Mouse (Mus musculus) adrenal gland, postnatal 25 days (tissue): ENCODE measurements at regions not wholly inside any gene's neighbourhood (a gene's known extent, or its start where the extent isn't known, plus 50 kb on each side); places are given as distances from the start of the nearest gene placed in this dataset.

ENCODE experiments used
- DNase-seq: peaks from one replicate; pipeline ENCODE4 v3.0.0; 2021; ENCODE audit warnings: mixed read lengths

GRCm38 (mm10) chr10:102694810-102695209, 182.8 kb downstream of the Rassf9 start:
- DNase-seq: no peak

GRCm38 (mm10) chr10:102689966-102690365, 177.9 kb downstream of the Rassf9 start:
- no peak for DNase-seq

- DNase-seq: no peak
These were observed 174.8 kb downstream of the Rassf9 start for GRCm38 (mm10) chr10:102686667-102687397.

GRCm38 (mm10) chr10:102685833-102686434, 173.9 kb downstream of the Rassf9 start:
- no peak for DNase-seq

GRCm38 (mm10) chr10:102667359-102667758, 155.3 kb downstream of the Rassf9 start:
- DNase-seq: no peak

- DNase-seq: no peak
These were observed 147.7 kb downstream of the Rassf9 start for GRCm38 (mm10) chr10:102659683-102660082.

- no peak for DNase-seq
These were observed 124.5 kb downstream of the Rassf9 start for GRCm38 (mm10) chr10:102636507-102636906.

GRCm38 (mm10) chr10:102633438-102633837, 121.4 kb downstream of the Rassf9 start:
- DNase-seq: no peak

GRCm38 (mm10) chr10:102628609-102629008, 116.6 kb downstream of the Rassf9 start:
- no peak for DNase-seq

GRCm38 (mm10) chr10:102623895-102624294, 111.9 kb downstream of the Rassf9 start:
- no peak for DNase-seq

- DNase-seq: no peak
These were observed 110.6 kb downstream of the Rassf9 start for GRCm38 (mm10) chr10:102622583-102623008.

- no peak for DNase-seq
These were observed 106.7 kb downstream of the Rassf9 start for GRCm38 (mm10) chr10:102618711-102619110.

- DNase-seq: no peak
These were observed 104.1 kb downstream of the Rassf9 start for GRCm38 (mm10) chr10:102615962-102616595.
